Mouse (Mus musculus) testis, adult 2 months (tissue): ENCODE measurements around the gene Rnaset2b. TPM values are rescaled to one million over a fixed set of nuclear protein-coding genes. Genes with fewer than 3 reads are reported as not detected.
"Not testable (repeated sequence)": the region's sequence is repeated elsewhere in the genome, so short reads cannot be mapped to it uniquely, and the experiment has no call there.

Experiments
- H3K27ac ChIP-seq: fragments of 200-500 bp; 2 replicates; pipeline ENCODE4 v1.5.1; 2012; ENCODE audit warnings: low read depth, low read length; ENCODE audit not compliant: control insufficient read depth, insufficient read depth
- H3K27me3 ChIP-seq: fragments of 200-500 bp; 2 replicates; pipeline ENCODE4 v1.6.1; 2012; ENCODE audit warnings: mild to moderate bottlenecking, low read length, moderate library complexity; ENCODE audit not compliant: control insufficient read depth, insufficient read depth
- H3K36me3 ChIP-seq: fragments of 200-500 bp; 2 replicates; pipeline ENCODE4 v1.6.1; 2012; ENCODE audit warnings: mild to moderate bottlenecking, low read length; ENCODE audit not compliant: control insufficient read depth, insufficient read depth
- H3K4me1 ChIP-seq: fragments of 200-500 bp; 2 replicates; pipeline ENCODE4 v1.6.1; 2012; ENCODE audit warnings: low read length; ENCODE audit not compliant: control insufficient read depth, insufficient read depth
- H3K4me3 ChIP-seq: fragments of 200-500 bp; 2 replicates; pipeline ENCODE4 v1.5.1; 2012; ENCODE audit warnings: low read depth, mild to moderate bottlenecking, low read length, moderate library complexity, mixed read lengths; ENCODE audit not compliant: control insufficient read depth
- polyA plus RNA-seq: library from polyadenylated mRNA; depleted of rRNA; stranded (reverse); fragments of >200 nt; gene quantifications from 2 replicates; pipeline ENCODE4 v1.2.3, GENCODE M21; 2012

Gene Rnaset2b
- polyA plus RNA-seq, 1 experiment, result 45.0 TPM

DNA sequence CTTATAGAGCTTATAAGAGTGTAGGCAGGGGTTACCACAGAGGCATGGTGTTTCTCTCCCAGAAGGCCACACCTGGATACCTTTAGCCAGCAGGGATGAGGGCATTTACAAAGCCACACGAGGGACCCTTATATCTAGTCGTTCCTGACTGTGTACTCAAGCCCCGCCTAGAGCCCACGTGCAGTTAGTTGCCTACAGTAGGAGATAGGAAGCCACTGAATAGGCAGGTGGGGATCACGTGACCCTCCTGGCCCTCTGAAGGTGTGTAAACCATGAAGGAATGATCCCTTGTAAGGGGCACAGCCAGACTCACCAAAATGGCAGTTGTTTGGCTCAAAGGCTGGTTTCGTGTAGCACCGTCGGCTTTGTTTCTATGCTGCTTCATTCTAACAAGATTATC is 26.4 kb downstream of the Rnaset2b start:
- not testable (repeated sequence) for H3K4me3 ChIP-seq, H3K27me3 ChIP-seq, H3K27ac ChIP-seq, H3K36me3 ChIP-seq, H3K4me1 ChIP-seq

DNA sequence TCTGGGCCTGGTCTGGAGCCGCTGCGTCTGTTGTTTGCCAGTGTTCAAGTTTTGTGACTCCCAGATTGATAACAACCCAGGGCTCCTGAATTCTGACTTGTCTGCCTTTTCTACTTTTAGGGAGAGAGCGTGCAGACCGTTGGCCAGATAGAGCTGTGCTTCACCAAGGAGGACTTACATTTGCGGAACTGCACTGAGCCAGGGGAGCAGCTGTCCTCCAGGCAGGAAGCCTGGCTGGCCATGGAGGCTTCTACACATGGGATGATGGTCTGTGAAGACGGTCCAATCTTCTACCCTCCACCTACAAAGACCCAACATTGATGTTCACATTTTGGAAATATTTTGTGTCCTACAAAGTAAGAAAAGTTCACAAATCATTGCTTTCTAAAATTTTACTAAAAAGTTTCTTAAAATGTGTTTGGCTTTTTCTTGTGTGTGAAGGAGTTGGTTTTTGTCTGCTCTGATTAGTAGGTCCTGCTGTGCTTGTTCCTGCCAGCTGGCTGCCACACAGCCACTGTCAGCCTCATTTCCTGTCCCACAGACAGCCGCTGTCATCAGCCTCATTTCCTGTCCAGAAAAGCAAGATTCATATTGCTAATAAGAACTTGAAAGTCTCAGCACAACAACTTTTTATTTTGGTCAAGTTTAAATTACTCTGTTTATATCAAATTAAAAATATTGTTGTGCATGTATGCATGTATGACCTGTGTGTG is 27.5 kb downstream of the Rnaset2b start:
- H3K4me1 ChIP-seq, H3K36me3 ChIP-seq, H3K27me3 ChIP-seq, H3K4me3 ChIP-seq, H3K27ac ChIP-seq: not testable (repeated sequence)

DNA sequence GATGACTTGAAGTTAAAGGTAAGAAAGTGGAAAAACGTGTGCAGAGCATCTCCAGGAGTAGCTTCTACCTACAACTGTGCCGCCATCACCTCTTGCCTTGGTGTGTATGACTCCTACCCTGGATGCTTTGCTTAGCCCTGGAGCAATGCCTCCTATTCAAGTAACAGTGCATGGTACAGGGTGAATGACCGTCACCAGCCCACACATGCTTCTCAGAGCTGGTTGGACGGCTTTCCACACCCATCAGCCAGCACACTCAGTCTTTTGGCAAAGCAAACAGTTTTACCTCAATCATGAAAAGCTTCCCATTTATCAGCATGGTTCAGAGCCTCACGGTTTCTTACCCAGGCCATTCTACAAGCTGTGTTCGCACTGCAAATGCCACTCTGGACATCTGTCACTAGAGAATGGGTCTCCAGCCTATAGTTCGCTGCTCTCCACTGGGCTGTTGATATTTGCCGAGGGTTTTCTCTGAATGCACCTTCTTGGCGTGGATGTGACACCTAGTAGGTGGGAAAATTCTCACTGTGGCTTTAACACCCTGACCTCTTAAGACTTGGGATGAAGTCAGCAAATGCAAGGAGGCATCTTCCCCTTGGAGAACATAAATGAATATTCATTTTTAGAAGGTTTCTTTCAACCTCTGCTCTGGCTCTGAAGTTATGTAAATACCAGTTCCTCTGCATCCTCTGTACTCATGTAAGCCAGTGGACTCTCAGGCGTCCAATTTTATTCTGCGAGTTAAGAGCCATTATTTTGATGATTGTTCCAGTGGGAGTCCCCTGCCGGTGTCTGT is 31.6 kb downstream of the Rnaset2b start:
- not testable (repeated sequence) for H3K36me3 ChIP-seq, H3K27ac ChIP-seq, H3K4me3 ChIP-seq, H3K4me1 ChIP-seq, H3K27me3 ChIP-seq

DNA sequence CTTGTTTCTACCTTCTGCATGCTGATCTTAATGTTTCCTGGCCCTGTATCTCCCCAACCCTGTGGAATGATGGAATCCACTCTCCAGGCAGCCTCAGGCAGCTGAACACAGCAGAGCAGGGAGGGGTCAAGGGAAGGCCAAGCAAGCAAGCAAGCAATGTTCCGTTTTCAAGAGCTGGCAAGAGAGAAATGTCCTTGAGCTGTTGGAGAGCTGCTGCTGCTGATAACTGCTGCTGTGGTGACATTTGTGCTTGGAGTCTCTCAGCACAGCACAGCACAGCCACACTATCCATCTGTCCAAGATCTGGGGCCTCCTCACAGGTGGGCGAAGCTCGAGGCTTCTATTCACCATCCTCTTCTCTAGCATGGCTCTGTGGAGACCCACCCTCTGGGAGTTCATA is 33.0 kb downstream of the Rnaset2b start:
- not testable (repeated sequence) for H3K4me3 ChIP-seq, H3K36me3 ChIP-seq, H3K27me3 ChIP-seq, H3K27ac ChIP-seq, H3K4me1 ChIP-seq

DNA sequence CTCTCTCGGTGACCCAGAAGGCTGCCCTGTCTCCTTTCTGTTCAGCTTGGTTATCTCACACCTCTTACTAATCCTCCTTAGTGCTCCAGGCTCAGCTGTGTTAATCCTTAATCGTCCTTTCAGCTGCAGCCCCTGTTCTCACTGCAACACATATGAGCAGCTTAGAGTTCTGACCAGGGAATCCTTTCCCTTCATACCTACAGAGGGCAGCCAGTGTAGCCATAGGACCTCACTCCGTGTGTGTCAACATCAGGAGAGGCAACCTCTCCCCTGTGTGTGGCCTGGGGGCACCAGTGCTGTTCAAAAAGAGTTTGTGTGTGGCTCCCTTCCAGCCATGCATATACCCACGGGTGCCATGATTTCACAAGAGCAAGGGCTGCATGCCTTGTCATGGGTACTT is 35.2 kb downstream of the Rnaset2b start:
- H3K27me3 ChIP-seq, H3K4me3 ChIP-seq, H3K27ac ChIP-seq, H3K4me1 ChIP-seq, H3K36me3 ChIP-seq: not testable (repeated sequence)

DNA sequence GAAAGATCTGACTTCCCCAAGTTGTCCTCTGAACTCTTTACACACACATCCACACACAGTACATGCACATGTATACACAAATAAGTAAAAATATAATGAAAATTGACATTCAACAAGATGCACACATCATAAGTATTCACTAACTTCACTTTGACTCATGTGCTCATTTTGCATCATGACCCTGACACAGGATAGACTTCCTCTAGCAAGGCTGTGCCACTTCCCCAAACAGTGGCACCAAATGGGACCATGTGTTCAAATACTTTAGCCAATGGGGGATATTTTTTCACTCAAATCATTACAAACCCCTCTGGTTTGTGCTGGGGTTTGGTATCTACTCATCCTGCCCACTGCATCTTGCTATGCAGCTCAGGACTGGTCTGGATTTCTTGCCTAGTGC is 38.5 kb downstream of the Rnaset2b start:
- H3K36me3 ChIP-seq, result not testable (repeated sequence)

DNA sequence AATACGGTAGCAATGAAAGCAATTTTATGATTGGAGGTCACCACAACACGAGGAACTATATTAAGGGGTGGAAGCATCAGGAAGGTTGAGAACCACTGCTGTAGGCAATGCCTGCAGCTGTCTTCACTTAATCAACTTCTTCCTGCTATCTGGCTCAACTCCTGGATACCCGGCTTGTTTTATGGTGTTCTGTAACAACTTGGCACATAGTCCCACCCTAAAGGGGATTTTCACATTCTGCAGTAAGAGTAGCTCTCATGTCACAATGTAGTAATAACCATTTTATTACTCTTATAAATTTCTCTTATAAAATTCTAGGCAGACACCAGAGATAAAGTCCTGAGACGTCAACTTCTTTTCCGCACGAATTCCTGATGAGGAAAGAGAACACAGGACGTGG is 39.0 kb downstream of the Rnaset2b start:
- H3K4me3 ChIP-seq, H3K27ac ChIP-seq, H3K27me3 ChIP-seq, H3K4me1 ChIP-seq, H3K36me3 ChIP-seq: not testable (repeated sequence)

More for the DNA sequence above, 38.5 kb downstream of the Rnaset2b start:
- H3K27me3 ChIP-seq, H3K4me1 ChIP-seq, H3K27ac ChIP-seq, H3K4me3 ChIP-seq: not testable (repeated sequence)

DNA sequence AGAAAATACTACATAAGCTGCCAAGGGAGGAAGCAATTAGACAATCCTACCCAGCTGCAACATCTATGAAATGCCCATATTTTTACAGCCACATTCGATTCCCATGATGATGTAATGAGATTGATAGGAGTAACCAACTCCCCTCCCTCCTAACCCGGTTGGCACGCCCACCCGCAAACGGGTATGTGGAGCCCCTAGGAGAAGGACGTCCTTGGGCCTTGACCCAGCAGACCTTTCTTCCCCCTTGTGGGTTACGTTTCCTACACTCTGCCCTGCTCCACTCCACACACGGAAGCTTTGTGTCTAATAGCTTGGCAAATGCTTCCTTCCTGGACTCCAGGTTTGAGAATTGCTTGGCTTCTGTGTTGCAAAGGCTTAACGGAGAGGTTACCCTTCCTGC is 39.5 kb downstream of the Rnaset2b start:
- H3K4me1 ChIP-seq, H3K36me3 ChIP-seq, H3K27me3 ChIP-seq, H3K4me3 ChIP-seq, H3K27ac ChIP-seq: not testable (repeated sequence)

DNA sequence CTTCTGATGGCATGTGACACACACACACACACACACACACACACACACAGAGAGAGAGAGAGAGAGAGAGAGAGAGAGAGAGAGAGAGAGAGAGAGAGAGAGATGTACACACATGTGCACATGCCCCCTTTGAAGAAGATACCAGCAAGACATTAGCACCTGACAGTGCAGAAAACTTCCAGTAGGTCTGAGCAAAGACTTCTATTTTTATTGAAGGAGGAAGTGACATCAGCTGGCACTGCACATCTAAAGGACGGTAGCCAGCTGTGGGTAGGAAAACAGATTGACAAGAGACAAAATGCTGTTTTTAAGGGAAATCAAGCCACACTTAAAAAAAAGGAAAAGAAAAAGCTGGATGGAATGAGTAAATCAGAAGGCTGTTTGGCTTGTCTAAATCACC is 43.8 kb downstream of the Rnaset2b start:
- not testable (repeated sequence) for H3K4me3 ChIP-seq, H3K4me1 ChIP-seq, H3K27ac ChIP-seq, H3K27me3 ChIP-seq, H3K36me3 ChIP-seq

DNA sequence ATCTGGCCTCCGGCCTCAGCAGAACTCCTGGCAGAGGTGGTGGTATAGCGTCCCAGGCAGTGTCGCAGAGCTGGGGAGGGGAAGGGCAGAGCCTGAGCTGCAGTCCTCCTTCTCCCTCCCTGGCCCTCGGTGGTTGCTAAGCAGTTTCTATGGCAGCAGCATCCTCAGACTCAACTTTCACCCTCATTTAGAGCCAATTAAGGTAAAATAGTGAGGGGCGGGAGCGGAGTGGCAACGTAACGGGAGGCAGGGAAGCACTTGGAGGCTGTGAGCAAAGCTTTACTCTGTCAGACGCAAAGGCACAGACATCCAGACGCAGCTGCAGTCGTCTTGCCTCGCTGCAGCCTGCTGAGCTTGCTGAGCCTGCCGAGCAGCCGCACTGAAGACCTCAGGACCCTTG is 54.8 kb downstream of the Rnaset2b start, which contains the start of gene Gm1604a:
TSS of gene Gm1604a (plus strand) at position 312 of the 400 bp plus-strand sequence.
- not testable (repeated sequence) for H3K4me1 ChIP-seq

DNA sequence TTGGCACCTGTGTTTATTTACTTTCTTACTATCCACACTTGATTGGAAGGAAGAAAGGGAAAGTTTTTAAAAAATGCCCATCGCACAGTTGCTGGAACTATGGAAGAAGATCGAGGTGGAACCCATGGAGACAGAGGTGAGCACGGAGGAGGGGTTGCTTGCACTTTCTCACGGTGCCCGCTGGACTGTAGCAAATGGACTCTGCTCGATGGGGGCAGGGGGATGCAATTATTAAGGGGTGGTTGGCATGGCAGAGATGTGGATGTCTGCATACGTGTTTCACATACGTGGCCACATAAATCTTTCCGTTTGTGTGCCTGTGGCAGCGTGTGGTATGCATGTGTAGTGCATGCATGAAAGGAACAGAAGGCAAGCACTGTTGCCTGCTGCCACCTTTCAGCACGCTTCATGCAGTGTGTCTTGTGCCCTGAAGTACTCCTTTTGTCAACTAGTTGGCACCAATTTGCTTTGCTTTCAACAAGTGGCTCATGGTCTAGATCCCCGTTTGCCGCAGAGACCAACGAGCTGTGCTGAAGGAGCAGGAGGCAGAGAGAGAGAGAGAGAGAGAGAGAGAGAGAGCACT is 55.4 kb downstream of the Rnaset2b start:
- not testable (repeated sequence) for H3K36me3 ChIP-seq, H3K27me3 ChIP-seq, H3K27ac ChIP-seq, H3K4me3 ChIP-seq, H3K4me1 ChIP-seq

More for the DNA sequence above, 54.8 kb downstream of the Rnaset2b start, which contains the start of gene Gm1604a:
- H3K27me3 ChIP-seq, H3K4me3 ChIP-seq, H3K27ac ChIP-seq, H3K36me3 ChIP-seq: not testable (repeated sequence)

DNA sequence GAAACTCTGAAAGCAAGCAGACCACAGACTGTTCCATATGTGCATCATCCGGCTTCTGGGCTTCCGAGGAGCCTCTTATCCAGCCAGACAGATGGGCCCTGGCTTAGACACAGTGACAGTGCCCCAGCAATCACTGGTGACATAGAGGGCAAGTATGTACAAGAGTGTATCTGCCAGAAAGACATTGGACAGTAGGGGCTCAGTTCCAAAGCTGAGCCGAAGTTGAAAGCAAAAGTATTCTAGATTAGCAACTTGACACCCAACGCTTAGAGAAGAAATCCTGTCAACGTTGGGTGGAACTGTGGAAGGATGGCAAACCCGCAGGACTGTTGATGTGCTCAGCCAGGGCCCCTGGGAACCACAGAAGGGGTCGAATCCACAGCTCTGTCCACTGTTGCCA is 59.8 kb downstream of the Rnaset2b start:
- H3K4me1 ChIP-seq, H3K27me3 ChIP-seq, H3K36me3 ChIP-seq, H3K4me3 ChIP-seq, H3K27ac ChIP-seq: not testable (repeated sequence)
